Mouse (Mus musculus) limb, embryonic 14.5 days (tissue): ENCODE results near the gene Vmn1r1. TPM values are rescaled to one million over a fixed set of nuclear protein-coding genes. Genes with fewer than 3 reads are reported as not detected.
A peak's percentile ranks its signal among the peaks of the same experiment; 100 is the strongest.

Source experiments
- ATAC-seq: fragments of 200-750 bp; cut with Nextera tagmentation; 2 replicates; pipeline ENCODE4 v1.8.0; 2017; ENCODE audit warnings: low read depth, moderate number of reproducible peaks, moderate TSS enrichment; ENCODE audit not compliant: low FRiP score
- DNase-seq: peaks from one replicate; pipeline ENCODE4 v3.0.0-alpha.2; 2015; ENCODE audit warnings: low spot score
- H3K27ac ChIP-seq: fragments of 300-500 bp; sonication (generic); replicated peaks from 2 replicates; pipeline ENCODE4 v1.5.1; 2014; ENCODE audit warnings: low read depth, mild to moderate bottlenecking, low read length, moderate library complexity, mixed read lengths
- H3K27me3 ChIP-seq: fragments of 300-500 bp; sonication (generic); 2 replicates; pipeline ENCODE4 v1.6.1; 2014; ENCODE audit warnings: low read length, mixed read lengths; ENCODE audit not compliant: control insufficient read depth, insufficient read depth
- H3K36me3 ChIP-seq: fragments of 300-500 bp; sonication (generic); 2 replicates; pipeline ENCODE4 v1.6.1; 2014; ENCODE audit warnings: mild to moderate bottlenecking, low read length, moderate library complexity, mixed read lengths; ENCODE audit not compliant: control insufficient read depth, insufficient read depth
- H3K4me1 ChIP-seq: fragments of 300-500 bp; sonication (generic); 2 replicates; pipeline ENCODE4 v1.6.1; 2014; ENCODE audit warnings: antibody characterized with exemption, low read length, mixed read lengths; ENCODE audit not compliant: control insufficient read depth, insufficient read depth
- H3K4me2 ChIP-seq: fragments of 300-500 bp; sonication (generic); replicated peaks from 2 replicates; pipeline ENCODE4 v1.6.1; 2014; ENCODE audit warnings: low read depth, mild to moderate bottlenecking, low read length, moderate library complexity; ENCODE audit not compliant: severe bottlenecking
- H3K4me3 ChIP-seq: fragments of 300-500 bp; sonication (generic); replicated peaks from 2 replicates; pipeline ENCODE4 v1.5.1; 2014; ENCODE audit warnings: low read length
- H3K9ac ChIP-seq: fragments of 300-500 bp; sonication (generic); 2 replicates; pipeline ENCODE4 v1.6.1; 2014; ENCODE audit warnings: mild to moderate bottlenecking, low read depth, low read length, moderate library complexity; ENCODE audit not compliant: severe bottlenecking
- H3K9me3 ChIP-seq: fragments of 300-500 bp; sonication (generic); 2 replicates; pipeline ENCODE4 v1.6.1; 2016; ENCODE audit warnings: low read length; ENCODE audit not compliant: control insufficient read depth
- POLR2A ChIP-seq: fragments of 200-500 bp; IDR thresholded peaks from 2 replicates; pipeline ENCODE4 v1.8.0; 2012; ENCODE audit warnings: inconsistent platforms, mild to moderate bottlenecking, moderate library complexity, borderline replicate concordance; ENCODE audit not compliant: insufficient read depth, insufficient read length; ENCODE audit errors: extremely low read depth
- WGBS: fragments of 180-500 bp; shearing (Covaris S2); extraction: QIAGEN DNeasy Blood & Tissue Kit; methylation state at CpG from one replicate; pipeline ENCODE4 v1.1.7; 2014; 5-methylcytosine and 5-hydroxymethylcytosine counted together
- polyA plus RNA-seq, 2 experiments: library from polyadenylated mRNA; depleted of rRNA in 1 of 2; stranded (reverse) in 1 of 2; unstranded in 1 of 2; fragments of >200 nt; fragmentation: Nextera tagmentation in 1 of 2; extraction: Ambion mirVana in 1 of 2; gene quantifications; 2 replicates each; pipeline versions ENCODE4 v1.2.1 to v1.2.3; 2012 to 2014

The Vmn1r1 gene
- polyA plus RNA-seq, 2 experiments: 0.03 TPM; not detected in 1

GRCm38 (mm10) chr1:182115651-182116408 is 48.5 kb downstream of the Vmn1r1 start:
- 37% methylated on average over 7 of the region's 7 CpGs for WGBS
- TF ChIP-seq POLR2A: no peak
- Histone ChIP-seq H3K9me3 (no peaks in the 10 kb centered on the region), H3K27me3 (no peaks in the 10 kb centered on the region), H3K4me1 (peaks cover 29% of the 10 kb centered on the region), H3K4me2 (no peak overlapping the region), H3K9ac (no peak overlapping the region), H3K27ac (no peak overlapping the region), H3K36me3 (no peaks in the 10 kb centered on the region), H3K4me3 (no peak overlapping the region)
- ATAC-seq: peak; percentile 83
- DNase-seq: peak; percentile 79

DNA sequence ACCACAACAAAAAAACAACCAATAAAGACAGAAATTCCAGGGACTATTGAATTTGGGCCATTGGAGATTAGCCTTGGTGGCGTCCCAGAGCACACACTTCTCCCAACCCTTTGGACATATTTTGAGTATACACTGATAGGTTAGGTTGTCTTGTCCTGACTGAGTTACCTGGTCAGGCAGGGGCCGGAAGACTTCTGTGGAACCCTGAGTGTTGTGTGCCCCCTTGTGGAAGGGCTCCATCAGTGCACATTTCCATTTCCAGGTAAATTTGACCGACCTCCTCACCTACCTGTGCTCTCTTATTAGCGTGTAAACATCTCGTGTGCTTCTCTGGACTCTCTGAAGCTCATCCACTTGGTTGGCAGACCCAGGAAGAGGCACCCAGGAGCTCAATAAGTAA is 49.1 kb downstream of the Vmn1r1 start:
- DNase-seq (peak; percentile 38), ATAC-seq (no peak)
- H3K4me1 ChIP-seq: peaks cover 34% of the 10 kb centered on the region
- H3K36me3 ChIP-seq: no peaks in the 10 kb centered on the region
- H3K27me3 ChIP-seq: no peaks in the 10 kb centered on the region
- H3K27ac ChIP-seq: no peak overlapping the region
- no peaks in the 10 kb centered on the region for H3K9me3 ChIP-seq
- no peak overlapping the region for H3K9ac ChIP-seq
- H3K4me2 ChIP-seq: no peak overlapping the region
- WGBS: 22% methylated on average over 5 of the region's 5 CpGs
- no peak overlapping the region for H3K4me3 ChIP-seq
- TF ChIP-seq POLR2A: no peak

DNA sequence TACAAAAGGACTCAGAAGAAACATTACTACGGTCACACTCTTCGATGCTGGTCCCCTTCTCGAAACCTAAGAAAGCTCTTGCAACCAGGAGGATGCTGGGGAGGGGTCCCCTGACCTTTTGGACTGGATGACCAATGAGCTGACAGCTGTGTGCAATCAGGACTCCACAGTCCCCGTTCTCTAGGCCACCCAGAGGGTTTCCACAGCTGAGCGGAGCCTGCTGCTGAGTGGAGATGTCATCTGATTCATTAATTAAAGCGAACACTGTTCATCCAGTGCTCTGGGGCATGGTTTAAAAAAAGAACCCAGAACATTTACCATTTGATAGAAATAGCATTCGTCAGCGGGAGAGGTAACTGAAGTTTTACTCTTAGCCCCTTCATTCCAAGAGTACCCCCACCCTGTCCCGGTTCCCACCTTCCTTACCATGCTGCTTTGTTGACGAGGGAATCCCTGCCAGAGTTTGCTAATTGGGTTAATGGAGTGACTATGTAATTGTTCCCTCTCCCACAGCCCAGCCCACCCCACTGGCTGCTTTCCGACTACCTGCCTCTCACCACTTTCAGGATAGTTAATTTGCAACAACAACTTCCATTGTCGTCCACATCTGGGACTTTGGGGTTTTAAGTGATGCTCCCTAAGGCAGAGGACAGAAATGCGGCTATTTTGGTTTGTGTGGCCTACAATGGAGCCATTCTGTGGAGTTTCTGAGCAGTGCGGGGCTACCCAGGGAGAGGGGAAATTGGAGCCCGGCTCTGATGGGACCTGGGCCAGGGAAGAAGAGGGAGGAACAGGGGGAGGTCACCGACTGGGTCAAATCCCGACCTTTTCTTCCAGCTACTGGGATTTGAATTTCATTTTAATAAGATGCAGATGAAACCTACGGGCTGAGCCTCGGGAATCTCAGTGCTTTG is 50.4 kb downstream of the Vmn1r1 start:
- H3K9ac ChIP-seq: no peak overlapping the region
- DNase-seq (no peak), ATAC-seq (no peak)
- peaks cover 34% of the 10 kb centered on the region for H3K4me1 ChIP-seq
- no peaks in the 10 kb centered on the region for H3K36me3 ChIP-seq
- WGBS: 33% methylated on average over 19 of the region's 19 CpGs
- H3K27ac ChIP-seq: no peak overlapping the region
- no peaks in the 10 kb centered on the region for H3K9me3 ChIP-seq
- no peak overlapping the region for H3K4me2 ChIP-seq
- no peaks in the 10 kb centered on the region for H3K27me3 ChIP-seq
- H3K4me3 ChIP-seq: no peak overlapping the region
- TF ChIP-seq POLR2A: no peak

DNA sequence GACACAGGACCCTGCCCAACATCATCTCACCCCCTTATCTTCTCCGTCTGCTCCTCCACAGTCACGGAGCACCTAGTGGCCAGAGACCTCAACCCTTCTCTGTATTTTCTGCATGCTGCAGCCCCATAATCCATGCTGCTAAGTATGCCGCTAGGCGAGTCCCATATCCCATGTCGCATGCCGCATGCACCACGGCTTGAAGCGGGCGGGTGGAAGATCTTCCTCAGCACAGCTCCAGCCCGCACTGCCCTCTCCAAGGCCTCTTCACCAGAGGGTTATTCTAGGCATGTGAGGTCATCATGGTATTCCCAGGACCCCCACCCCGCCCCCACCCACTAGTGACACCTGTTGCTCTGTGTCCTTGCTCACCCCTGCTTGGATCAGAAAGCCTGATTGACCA is 51.2 kb downstream of the Vmn1r1 start:
- 0 out of 2 replicates have a peak, but pooled peaks have one; percentile 6 for ATAC-seq
- WGBS: 85% methylated on average over 11 of the region's 11 CpGs
- peaks cover 40% of the 10 kb centered on the region for H3K4me1 ChIP-seq

DNA sequence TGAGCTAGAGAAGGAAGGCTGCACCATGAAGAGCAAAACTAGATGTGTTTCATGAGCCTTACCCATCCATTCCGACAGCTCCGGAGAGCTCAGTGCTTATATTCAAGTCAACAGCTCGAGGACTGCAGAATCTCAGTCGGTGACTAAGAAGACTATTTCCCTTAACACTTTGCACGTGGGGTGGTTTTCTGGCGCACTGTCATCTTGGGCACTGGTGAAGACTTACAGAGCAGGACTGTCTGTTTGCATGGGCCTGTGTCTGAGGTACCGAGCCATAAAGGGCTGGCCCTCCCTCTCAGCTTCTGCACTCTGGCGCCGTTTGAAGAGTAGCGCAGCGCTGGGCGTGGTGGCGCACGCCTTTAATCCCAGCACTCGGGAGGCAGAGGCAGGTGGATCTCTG is 51.9 kb downstream of the Vmn1r1 start:
- Histone ChIP-seq H3K9me3 (no peaks in the 10 kb centered on the region), H3K4me1 (peaks cover 42% of the 10 kb centered on the region)

More for the DNA sequence above, 51.2 kb downstream of the Vmn1r1 start:
- TF ChIP-seq POLR2A: no peak
- Histone ChIP-seq H3K27me3 (no peaks in the 10 kb centered on the region), H3K4me3 (no peak overlapping the region), H3K9me3 (no peaks in the 10 kb centered on the region), H3K27ac (no peak overlapping the region), H3K9ac (no peak overlapping the region), H3K36me3 (no peaks in the 10 kb centered on the region), H3K4me2 (no peak overlapping the region)
- no peak for DNase-seq

More for the DNA sequence above, 51.9 kb downstream of the Vmn1r1 start:
- Histone ChIP-seq H3K27me3 (no peaks in the 10 kb centered on the region), H3K4me2 (no peak overlapping the region), H3K9ac (no peak overlapping the region), H3K27ac (no peak overlapping the region), H3K4me3 (no peak overlapping the region), H3K36me3 (no peaks in the 10 kb centered on the region)
- DNase-seq (no peak), ATAC-seq (no peak)
- WGBS: 89% methylated on average over 15 of the region's 15 CpGs
- no peak for TF ChIP-seq POLR2A
